Mouse (Mus musculus) layer of hippocampus, adult 8-10 months (tissue): ENCODE data around the gene Nol9. TPM values are rescaled to one million over a fixed set of nuclear protein-coding genes. Genes with fewer than 3 reads are reported as not detected.

Source experiments
- DNase-seq, 2 experiments: peaks; one replicate each; pipeline ENCODE4 v3.0.0; 2022; ENCODE audit warnings: low spot score in 2 of 2
- total RNA-seq, 4 experiments: library from RNA; stranded (reverse); gene quantifications; 2 replicates each; pipeline ENCODE4 v1.2.4; 2022

Nol9 gene
- total RNA-seq, 4 experiments from 2014 or later = 18.3 to 21.0 (median 19.9) TPM

DNA sequence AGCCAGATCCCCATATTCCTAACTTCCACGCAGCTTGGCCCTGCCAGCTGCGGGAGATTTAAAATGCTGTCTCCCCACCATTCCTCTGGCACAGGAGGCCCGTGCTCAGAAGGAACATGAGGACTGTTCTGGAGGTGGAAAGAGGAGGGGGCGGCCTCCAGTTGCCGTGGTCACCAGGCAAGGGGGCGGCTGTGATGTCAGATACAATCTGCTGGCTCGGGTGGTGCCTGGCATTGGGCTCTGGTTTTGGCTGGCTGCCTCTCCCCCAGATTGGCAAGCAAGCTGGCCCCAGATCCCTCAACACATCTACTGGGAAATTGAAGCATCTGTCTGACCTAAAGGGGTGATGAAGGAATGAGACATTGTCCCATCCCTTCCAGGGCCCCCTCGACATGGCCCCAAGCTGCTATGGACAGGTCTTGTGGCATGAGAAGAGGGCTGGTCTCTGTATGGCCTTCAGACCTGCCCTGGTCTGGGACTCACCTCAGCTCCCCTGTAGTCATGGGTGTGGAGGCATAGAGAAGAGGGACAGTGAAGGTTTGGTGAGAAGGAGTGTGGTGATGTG, 49.5 kb downstream of the Nol9 start:
- DNase-seq = peak; percentile 89 to 91

DNA sequence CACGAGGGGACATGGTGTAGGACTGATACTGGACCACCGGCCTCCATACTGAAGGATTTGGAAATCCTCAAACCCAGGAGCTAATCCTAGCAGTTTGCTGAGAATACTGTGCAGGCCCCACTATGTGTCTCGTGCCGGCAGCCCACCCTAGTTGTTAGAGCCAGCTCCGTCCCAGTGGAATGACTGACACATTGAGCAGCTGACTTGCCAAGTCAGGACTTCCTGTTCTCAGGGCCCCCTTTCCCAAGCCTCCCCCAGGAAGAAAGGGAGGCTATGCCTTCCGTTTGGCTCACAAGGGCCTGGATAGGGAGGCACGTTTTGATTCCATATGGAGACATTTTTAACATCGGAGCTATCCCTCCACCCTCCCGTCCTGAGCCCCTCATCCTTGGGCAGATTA, 51.1 kb downstream of the Nol9 start:
- DNase-seq = no peak

DNA sequence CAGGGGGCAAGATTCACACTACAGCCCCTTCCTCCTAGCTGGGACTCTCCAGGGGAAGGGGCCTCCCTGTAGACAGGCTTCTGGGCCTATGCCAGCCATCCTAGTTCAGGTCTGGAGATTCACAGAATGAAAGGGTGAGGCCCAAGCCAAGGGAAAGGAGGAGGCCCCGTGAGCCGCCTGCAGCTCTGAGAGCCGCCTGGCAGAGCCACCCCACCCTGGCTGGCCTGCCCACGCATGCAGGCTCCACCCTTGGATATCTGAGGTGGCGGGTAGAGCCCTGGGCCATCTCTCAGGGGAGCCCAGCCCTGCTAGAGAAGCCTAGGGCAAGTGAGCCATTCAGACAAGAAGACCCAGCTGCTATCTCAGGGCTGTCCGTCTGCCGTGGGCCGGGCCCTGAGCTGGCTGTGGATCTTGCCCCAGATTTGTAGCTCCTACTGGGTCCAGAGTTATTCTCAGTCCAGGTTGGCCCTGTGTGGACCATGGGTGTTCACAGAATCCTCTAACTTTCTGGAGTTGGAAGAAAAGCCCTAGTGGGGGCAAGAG, 53.7 kb downstream of the Nol9 start:
- no peak for DNase-seq

DNA sequence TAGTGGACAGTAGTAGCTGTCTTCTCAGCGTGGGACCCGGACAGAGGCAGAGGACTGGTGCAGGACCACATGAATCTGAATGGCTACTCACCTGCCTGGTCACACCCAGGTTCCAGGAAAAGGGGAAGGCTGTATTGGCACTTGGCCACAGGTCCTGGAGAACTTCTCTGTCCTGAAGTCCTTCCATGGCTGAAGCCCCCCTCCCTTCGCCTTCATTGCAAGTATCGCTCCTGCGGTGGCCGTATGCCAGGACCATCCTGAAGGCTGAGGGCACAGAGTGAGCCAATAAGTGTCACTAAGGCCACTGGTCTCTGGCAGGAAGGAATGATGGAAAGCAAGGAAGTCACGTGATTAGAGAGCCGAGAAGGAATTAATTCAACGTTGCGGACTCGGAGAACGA, 55.1 kb downstream of the Nol9 start:
- DNase-seq = no peak

DNA sequence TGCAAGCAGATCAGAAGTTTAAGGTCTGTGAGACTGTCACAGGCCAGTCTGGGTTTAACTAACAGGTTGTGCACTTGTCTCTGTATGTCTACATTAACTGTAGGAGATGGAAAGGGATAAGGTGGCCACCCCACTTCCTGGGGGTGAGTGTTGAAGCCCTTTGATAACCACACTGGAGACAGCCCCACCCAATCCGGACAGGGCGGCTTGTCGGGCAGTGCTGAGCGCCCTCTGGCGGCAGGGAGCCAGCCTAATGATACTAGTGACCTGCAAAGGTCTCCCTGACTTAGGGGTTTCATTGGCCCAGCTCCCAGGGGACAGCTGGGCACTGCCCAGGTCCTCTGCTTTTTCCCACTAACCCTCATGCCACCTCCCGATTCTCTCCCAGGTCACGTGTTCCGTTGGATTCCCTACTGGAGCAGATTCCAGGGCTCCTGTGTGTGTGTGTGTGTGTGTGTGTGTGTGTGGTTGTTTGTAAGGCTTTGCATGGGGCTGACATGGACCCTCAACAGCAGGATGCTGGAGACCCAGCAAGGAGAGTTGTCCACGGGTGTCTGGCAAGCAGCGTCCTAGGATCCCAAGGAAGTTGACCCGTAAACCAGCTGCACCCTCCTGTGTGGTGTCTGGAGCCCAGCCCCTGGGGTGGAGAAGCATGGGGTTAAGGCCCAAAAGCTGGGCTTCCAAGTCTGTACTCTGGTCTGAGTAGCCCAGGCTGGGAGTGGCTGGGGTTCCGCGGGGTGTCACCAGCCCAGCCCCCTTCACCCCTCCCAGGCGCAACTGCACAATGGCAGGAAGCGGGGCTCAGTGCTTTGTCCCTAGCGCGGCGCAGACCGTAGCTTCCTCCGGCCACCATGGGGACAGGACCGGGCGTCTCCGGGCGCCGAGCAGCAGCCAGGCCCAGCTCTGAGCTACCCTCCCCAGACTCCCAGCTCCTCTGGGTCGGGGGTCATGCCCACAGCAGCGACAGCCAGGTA, 57.1 kb downstream of the Nol9 start:
- DNase-seq = peak in 1 of 2 experiments; percentile 63

DNA sequence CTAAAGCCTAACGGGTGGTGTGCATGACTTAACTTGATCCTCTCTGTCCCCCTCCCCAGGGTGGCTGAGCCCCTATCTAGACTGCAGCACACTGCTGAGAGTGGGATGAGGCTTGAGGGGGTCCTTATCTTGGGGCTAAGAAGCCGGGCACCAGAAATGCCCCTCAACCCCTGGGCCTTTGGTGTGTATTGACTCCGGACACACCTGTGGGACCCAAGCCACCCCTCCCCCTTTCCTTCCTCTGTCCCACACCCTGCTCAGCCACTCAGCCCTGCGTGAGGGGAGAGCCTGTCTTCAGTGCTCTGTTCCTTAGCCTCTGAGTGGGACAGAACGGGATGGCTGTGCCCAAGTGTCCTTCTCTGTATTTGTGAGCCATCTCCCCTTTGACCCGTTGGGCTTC, 57.8 kb downstream of the Nol9 start:
- DNase-seq = no peak

DNA sequence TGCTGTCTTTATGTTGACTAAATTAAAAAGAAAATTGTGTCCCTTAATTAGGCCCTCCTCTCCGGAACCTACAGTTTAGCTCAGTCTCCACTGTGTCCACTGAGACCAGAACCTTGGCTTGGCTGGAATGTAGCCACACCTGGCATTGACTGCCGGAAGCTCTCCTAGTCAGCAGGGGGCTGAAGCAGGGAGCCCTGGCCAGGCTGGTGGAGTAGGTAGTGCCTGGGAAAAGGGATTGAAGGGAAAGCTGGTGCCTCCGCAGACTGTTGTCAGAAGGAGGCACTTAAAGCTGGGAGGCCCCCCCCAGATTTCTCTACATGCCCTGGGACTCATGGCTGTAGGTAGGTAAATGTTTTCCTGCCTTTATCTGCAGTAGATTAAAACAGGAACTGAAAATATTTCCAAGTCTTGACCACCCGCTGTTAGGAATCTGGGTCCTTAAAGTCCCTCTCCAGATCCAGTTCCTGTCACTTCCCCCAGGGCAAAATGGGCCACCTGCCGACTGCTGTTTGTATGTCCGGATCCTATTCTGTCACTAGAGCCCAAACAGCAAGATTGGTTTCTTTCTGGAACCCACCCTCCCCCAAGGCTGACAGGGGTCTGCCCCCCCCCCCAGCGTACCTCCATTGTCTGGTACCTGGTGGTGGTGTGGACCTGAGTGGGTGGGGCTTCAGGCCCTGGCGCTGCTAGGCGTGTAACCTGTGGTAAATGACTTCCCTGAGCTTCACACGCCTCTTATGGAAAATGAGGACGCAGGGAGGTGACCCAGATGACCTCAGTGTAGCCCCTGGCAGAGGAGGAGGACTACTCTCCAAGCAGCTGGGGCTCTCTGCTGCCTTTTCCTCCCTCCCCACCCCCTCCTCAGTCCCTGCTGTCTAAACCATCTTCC, 59.0 kb downstream of the Nol9 start:
- DNase-seq = no peak

DNA sequence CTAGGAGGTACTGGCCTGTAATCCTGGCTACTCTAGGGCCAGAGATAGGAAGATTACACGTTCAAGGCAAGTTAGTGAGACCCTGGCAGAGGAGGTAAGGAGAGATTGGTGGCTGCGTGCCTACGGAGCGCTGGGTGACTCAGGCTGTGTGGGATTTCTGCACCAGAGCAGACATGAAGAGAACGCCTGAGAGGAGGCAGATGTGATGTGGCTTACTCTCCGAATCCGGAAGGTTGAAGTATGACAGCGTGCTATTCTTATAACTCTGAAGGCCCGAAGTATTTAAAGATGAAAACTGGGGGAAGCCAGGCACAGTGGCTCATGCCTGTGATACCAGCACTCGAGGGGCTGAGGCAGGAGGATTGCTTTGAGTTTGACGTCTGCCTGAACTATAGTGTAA, 61.4 kb downstream of the Nol9 start:
- no peak for DNase-seq

DNA sequence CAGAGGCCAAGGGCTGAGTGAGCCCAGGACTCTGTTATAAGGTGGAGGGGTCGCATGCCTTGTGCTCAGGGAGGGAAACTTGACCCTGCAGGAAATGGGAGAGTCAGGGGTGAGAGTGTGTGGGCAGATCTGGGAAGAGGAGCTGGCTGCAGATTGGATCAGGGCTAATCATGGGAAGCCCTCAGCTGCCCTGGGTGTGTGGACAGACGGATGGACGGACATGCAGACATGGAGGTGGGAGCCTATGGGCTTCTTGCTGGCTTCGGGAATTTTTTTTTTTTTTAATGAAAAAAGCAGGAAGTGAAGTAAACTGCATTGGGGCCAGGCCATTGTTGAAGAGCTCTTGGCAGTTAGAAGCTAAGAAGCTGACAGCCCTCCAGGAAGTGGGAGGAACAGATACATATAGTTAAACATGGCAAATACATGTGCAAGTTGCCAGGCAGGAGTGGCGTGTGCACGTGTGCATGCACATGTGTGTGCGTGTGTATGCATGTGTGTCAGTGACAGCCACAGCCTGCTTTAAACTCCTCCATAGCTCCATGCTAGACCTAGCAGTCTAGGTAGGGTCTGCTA, 62.0 kb downstream of the Nol9 start:
- DNase-seq = no peak

DNA sequence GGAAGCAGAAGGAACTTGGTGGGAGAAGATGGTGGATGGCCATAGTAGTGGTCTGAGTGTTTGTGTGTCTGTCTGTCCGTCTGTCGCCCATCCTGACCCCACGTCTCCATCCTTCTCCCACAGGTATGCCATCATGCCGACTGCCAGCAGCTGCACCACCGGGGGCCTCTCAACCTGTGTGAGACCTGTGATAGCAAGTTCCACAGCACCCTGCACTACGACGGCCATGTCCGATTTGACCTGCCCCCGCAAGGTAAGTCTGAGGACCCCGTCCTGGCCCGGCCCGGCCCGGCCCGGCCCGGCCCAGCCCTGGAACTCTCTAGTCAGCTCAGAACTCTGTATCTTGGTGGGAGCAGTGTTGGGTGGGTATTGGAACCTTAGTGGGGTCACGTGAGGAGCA, 62.8 kb downstream of the Nol9 start:
- DNase-seq = no peak

DNA sequence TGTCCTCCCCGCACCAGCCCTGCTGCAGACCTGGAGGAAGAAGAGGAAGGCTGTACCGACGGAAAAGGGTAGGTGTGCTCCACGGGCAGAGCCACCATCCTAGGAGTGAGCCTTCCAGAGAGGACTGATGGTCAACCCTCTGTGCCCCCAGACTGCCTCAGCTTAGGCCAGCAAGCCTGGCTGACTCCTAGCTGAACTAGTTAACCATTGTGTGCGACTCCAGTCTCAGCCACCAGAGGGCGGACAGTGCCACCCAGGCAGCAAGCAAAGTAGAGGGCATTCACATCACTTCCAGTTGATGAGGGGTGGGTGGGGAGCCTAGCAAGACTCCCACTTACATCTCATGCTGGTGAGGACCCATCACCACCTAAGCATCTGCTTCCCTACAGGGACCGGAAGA, 63.9 kb downstream of the Nol9 start:
- peak in 1 of 2 experiments; percentile 77 for DNase-seq

DNA sequence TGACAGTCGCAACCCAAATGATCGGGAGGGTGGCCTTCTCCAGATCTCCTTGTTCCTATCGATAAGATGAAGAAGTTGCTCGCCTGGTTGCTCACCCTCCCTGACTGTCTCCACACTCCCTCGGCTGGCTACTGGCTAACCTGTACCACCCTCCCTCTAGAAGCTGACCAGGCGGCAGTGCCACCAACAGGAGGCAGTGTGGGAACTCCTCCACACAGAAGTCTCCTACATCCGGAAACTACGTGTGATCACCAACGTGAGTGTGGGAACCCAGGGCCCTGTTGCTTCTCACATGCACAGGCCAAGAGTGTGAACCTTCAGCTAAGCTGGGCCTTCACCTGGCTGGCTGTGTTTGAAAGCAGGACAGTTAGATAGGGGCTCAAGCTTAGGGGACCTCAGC, 67.6 kb downstream of the Nol9 start:
- no peak for DNase-seq

DNA sequence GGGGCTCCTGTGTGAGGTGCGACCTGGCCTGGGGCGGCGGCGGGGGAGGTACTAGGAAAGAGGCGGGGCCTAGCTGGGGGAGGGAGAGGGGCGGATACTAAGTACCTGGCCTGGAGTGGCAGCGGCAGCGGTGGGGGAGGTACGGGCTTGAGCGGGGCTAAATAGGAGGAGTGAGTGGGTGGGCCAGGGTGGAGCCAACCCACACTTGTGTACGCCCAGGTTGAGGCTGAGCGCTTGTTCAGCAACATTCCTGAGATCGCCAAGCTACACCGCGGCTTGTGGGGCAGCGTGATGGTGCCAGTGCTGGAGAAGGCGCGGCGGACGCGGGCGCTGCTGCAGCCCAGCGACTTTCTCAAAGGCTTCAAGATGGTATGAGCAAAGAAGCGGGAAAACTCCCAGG, 68.4 kb downstream of the Nol9 start:
- DNase-seq = no peak

DNA sequence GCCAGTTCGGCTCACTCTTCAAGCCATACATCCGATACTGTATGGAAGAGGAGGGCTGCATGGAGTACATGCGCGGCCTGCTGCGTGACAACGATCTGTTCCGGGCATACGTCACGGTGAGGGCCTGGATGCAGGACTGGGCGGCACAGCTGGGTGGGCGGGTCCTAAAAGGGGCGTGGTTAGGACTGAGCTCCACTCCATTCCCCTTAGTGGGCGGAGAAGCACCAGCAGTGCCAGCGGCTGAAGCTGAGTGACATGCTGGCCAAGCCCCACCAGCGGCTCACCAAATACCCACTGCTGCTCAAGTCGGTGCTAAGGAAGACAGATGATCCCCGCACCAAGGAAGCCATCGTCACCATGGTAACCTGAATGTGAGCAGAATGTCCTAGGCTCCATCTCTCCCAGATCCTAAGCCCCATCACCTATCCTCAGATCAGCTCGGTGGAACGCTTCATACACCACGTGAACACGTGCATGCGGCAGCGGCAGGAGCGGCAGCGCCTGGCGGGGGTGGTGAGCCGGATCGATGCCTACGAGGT, 68.9 kb downstream of the Nol9 start:
- peak; percentile 68 for DNase-seq

DNA sequence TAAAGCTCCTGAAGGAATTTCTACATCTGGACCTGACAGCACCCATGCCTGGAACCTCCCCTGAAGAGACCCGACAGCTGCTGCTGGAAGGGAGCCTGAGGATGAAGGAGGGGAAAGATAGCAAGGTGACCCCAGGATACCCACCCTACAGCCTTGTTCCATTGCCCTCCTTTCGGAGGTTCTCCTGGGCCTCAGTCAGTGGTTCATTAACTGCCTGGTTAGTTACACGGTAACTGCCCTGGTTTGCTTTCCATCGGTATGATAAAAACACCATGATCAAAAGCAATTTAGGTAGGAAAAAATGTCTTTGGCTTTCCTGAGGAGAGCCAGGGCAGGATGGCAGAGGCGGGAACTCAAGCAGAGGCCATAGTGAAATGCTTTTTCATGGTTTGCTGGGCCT, 69.6 kb downstream of the Nol9 start:
- DNase-seq = no peak

DNA sequence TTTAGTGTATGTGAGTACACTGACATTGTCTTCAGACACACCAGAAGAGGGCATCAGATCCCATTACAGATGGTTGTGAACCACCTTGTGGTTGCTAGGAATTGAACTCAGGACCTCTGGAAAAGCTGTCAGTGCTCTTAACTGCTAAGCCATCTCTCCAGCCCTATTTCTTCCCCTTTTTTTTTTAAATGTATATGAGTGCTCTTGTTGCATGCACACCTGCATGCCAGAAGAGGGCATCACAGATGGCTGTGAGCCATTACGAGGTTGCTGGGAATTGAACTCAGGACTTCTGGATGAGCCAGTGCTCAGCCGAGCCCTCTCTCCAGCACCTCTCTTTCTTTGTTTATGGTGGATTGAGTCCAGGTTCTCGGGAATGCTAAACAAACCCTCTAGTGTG, 70.4 kb downstream of the Nol9 start:
- DNase-seq = no peak

DNA sequence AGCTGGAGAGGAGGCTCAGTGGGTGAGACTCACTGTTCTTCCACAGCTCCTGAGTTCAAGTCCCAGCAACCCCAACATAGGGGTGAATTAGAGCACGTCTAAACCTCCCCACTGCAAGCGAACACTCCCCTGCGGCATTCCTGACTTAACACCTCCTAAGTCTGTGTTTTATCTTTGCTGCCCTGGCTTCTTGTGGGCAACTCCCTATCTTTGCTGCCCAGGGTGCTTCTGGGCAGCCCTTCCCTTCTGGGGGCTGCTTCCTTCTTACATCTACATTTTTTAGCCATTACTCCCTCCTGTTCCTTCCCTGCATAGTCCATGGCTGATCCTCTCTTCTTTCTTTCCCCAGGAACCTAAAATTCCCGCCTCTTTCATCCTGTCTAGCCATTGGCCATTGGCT, 71.6 kb downstream of the Nol9 start:
- DNase-seq = no peak
